Mouse (Mus musculus): ENCODE measurements around the gene Trmo. TPM values are rescaled to one million over a fixed set of nuclear protein-coding genes. Genes with fewer than 3 reads are reported as not detected.

Gene Trmo
- polyA plus RNA-seq, 1 experiment from 2014 or later = 6.1 TPM

GRCm38 (mm10) chr4:46413406-46413805, 24.2 kb upstream of the Trmo start, which contains the start of gene Hemgn:
Hemgn (minus strand) TSS chr4:46413506.
- no peak within 1 kb of the TSS for H3K4me2 ChIP-seq (ENCODE audit: low read depth, low read length)
- no peaks in the 10 kb centered on the region for H3K9me3 ChIP-seq (ENCODE audit: low read length)
- DNase-seq (no peak), ATAC-seq (no peak)
- H3K9ac ChIP-seq (replicated peaks) = no peak within 1 kb of the TSS
- peak within 1 kb of the TSS; percentile 95; the same call in 1 of the 2 replicates for H3K27ac ChIP-seq (ENCODE audit: low read depth)
- H3K27me3 ChIP-seq (ENCODE audit: insufficient read depth, low read length) = no peaks in the 10 kb centered on the region
- 75% methylated on average over 7 of the region's 7 CpGs for WGBS (ENCODE audit: insufficient replicate concordance)
- peaks cover 36% of the 10 kb centered on the region for H3K4me1 ChIP-seq (ENCODE audit: insufficient read depth)
- no peak within 1 kb of the TSS for H3K4me3 ChIP-seq (ENCODE audit: low read depth, low read length)
- TF ChIP-seq EP300 (IDR thresholded peaks at IDR 0.05; ENCODE audit: low read depth) (no peak), CTCF (IDR thresholded peaks at IDR 0.05; ENCODE audit: low read depth) (no peak)
- no peaks in the 10 kb centered on the region for H3K36me3 ChIP-seq (replicated peaks; ENCODE audit: insufficient read depth, low read length)

GRCm38 (mm10) chr4:46412113-46412512, 22.9 kb upstream of the Trmo start:
- 0 out of 2 replicates have a peak, but pooled peaks have one; percentile 12 for TF ChIP-seq EP300 (IDR thresholded peaks at IDR 0.05; ENCODE audit: low read depth)
- TF ChIP-seq CTCF (IDR thresholded peaks at IDR 0.05; ENCODE audit: low read depth) = peak; percentile 28; the same call in 1 of the 2 replicates
- Histone ChIP-seq H3K4me3 (ENCODE audit: low read depth, low read length) (no peak overlapping the region), H3K9me3 (ENCODE audit: low read length) (no peaks in the 10 kb centered on the region), H3K4me2 (ENCODE audit: low read depth, low read length) (no peak overlapping the region; the same call in 1 of the 2 replicates), H3K36me3 (replicated peaks; ENCODE audit: insufficient read depth, low read length) (no peaks in the 10 kb centered on the region), H3K4me1 (ENCODE audit: insufficient read depth) (peaks cover 41% of the 10 kb centered on the region), H3K9ac (replicated peaks) (no peak overlapping the region), H3K27me3 (ENCODE audit: insufficient read depth, low read length) (no peaks in the 10 kb centered on the region), H3K27ac (ENCODE audit: low read depth) (peak overlapping the region; percentile 95)
- 23% methylated on average over 1 of the region's 1 CpGs for WGBS (ENCODE audit: insufficient replicate concordance)
- ATAC-seq (no peak), DNase-seq (no peak)

- TF ChIP-seq EP300 (IDR thresholded peaks at IDR 0.05; ENCODE audit: low read depth) (no peak), CTCF (IDR thresholded peaks at IDR 0.05; ENCODE audit: low read depth) (no peak)
- ATAC-seq (no peak), DNase-seq (no peak)
- Histone ChIP-seq H3K4me1 (ENCODE audit: insufficient read depth) (peaks cover 45% of the 10 kb centered on the region), H3K9me3 (ENCODE audit: low read length) (no peaks in the 10 kb centered on the region), H3K27me3 (ENCODE audit: insufficient read depth, low read length) (no peaks in the 10 kb centered on the region), H3K36me3 (replicated peaks; ENCODE audit: insufficient read depth, low read length) (no peaks in the 10 kb centered on the region), H3K9ac (replicated peaks) (peak overlapping the region; percentile 57), H3K4me3 (ENCODE audit: low read depth, low read length) (no peak overlapping the region), H3K4me2 (ENCODE audit: low read depth, low read length) (peak overlapping the region; percentile 64), H3K27ac (ENCODE audit: low read depth) (peak overlapping the region; percentile 95)
- WGBS (ENCODE audit: insufficient replicate concordance) = 35% methylated on average over 6 of the region's 6 CpGs
Observed at GRCm38 (mm10) chr4:46411489-46411888, 22.3 kb upstream of the Trmo start.

GRCm38 (mm10) chr4:46410677-46411076, 21.4 kb upstream of the Trmo start:
- peaks cover 51% of the 10 kb centered on the region for H3K4me1 ChIP-seq (ENCODE audit: insufficient read depth)
- H3K4me3 ChIP-seq (ENCODE audit: low read depth, low read length) = no peak overlapping the region
- H3K9me3 ChIP-seq (ENCODE audit: low read length) = no peaks in the 10 kb centered on the region
- H3K9ac ChIP-seq (replicated peaks) = peak overlapping the region; percentile 44
- no peaks in the 10 kb centered on the region for H3K27me3 ChIP-seq (ENCODE audit: insufficient read depth, low read length)
- no peak for TF ChIP-seq CTCF (IDR thresholded peaks at IDR 0.05; ENCODE audit: low read depth)
- TF ChIP-seq EP300 (IDR thresholded peaks at IDR 0.05; ENCODE audit: low read depth) = peak; percentile 99
- H3K4me2 ChIP-seq (ENCODE audit: low read depth, low read length) = peak overlapping the region; percentile 64
- peak overlapping the region; percentile 95 for H3K27ac ChIP-seq (ENCODE audit: low read depth)
- whole genome bisulfite sequencing (ENCODE audit: insufficient replicate concordance) = 56% methylated on average over 5 of the region's 5 CpGs
- ATAC-seq = peak; percentile 79
- peak; percentile 58 for DNase-seq
- no peaks in the 10 kb centered on the region for H3K36me3 ChIP-seq (replicated peaks; ENCODE audit: insufficient read depth, low read length)

- Histone ChIP-seq H3K36me3 (replicated peaks; ENCODE audit: insufficient read depth, low read length) (no peaks in the 10 kb centered on the region; the same call in 1 of the 2 replicates), H3K4me1 (ENCODE audit: insufficient read depth) (peaks cover 61% of the 10 kb centered on the region), H3K27me3 (ENCODE audit: insufficient read depth, low read length) (no peaks in the 10 kb centered on the region), H3K4me3 (ENCODE audit: low read depth, low read length) (no peak overlapping the region), H3K27ac (ENCODE audit: low read depth) (peak overlapping the region; percentile 95), H3K4me2 (ENCODE audit: low read depth, low read length) (peak overlapping the region; percentile 48), H3K9ac (replicated peaks) (peak overlapping the region; percentile 1), H3K9me3 (ENCODE audit: low read length) (no peaks in the 10 kb centered on the region)
- TF ChIP-seq EP300 (IDR thresholded peaks at IDR 0.05; ENCODE audit: low read depth) (peak; percentile 99), CTCF (IDR thresholded peaks at IDR 0.05; ENCODE audit: low read depth) (no peak)
- 66% methylated on average over 8 of the region's 8 CpGs for WGBS (ENCODE audit: insufficient replicate concordance)
- DNase-seq (peak; percentile 54), ATAC-seq (peak; percentile 65)
Observed at GRCm38 (mm10) chr4:46406966-46407703, 17.9 kb upstream of the Trmo start.

- TF ChIP-seq CTCF (IDR thresholded peaks at IDR 0.05; ENCODE audit: low read depth) (no peak), EP300 (IDR thresholded peaks at IDR 0.05; ENCODE audit: low read depth) (peak; percentile 99)
- H3K4me2 ChIP-seq (ENCODE audit: low read depth, low read length) = peak overlapping the region; percentile 65
- ATAC-seq (peak; percentile 88), DNase-seq (peak; percentile 75)
- H3K9me3 ChIP-seq (ENCODE audit: low read length) = no peaks in the 10 kb centered on the region
- H3K36me3 ChIP-seq (replicated peaks; ENCODE audit: insufficient read depth, low read length) = peaks cover 20% of the 10 kb centered on the region
- H3K27ac ChIP-seq (ENCODE audit: low read depth) = peak overlapping the region; percentile 89
- H3K4me1 ChIP-seq (ENCODE audit: insufficient read depth) = peaks cover 41% of the 10 kb centered on the region
- 31% methylated on average over 6 of the region's 6 CpGs for WGBS (ENCODE audit: insufficient replicate concordance)
- H3K9ac ChIP-seq (replicated peaks) = peak overlapping the region; percentile 81
- no peaks in the 10 kb centered on the region for H3K27me3 ChIP-seq (ENCODE audit: insufficient read depth, low read length)
- peak overlapping the region; percentile 54 for H3K4me3 ChIP-seq (ENCODE audit: low read depth, low read length)
Observed at GRCm38 (mm10) chr4:46404042-46404795, 15.0 kb upstream of the Trmo start.

Measured in liver, postnatal 0 days (tissue).